Mouse (Mus musculus): ENCODE measurements around the gene Fbxo36. TPM values are rescaled to one million over a fixed set of nuclear protein-coding genes. Genes with fewer than 3 reads are reported as not detected.

Fbxo36 gene
- polyA plus RNA-seq, 1 experiment from 2014 or later: 10.2 TPM

- Histone ChIP-seq H3K4me1 (replicated peaks; ENCODE audit: control insufficient read depth, insufficient read depth) (no peaks in the 10 kb centered on the region), H3K27ac (replicated peaks) (no peak overlapping the region), H3K4me3 (ENCODE audit: low read depth, low read length) (no peak overlapping the region), H3K9ac (ENCODE audit: low read length) (no peak overlapping the region), H3K9me3 (ENCODE audit: control insufficient read depth, low read length) (no peaks in the 10 kb centered on the region), H3K36me3 (ENCODE audit: control insufficient read depth, insufficient read depth, low read length) (no peaks in the 10 kb centered on the region), H3K4me2 (replicated peaks; ENCODE audit: low read depth) (no peak overlapping the region), H3K27me3 (ENCODE audit: control insufficient read depth, insufficient read depth, low read length) (no peaks in the 10 kb centered on the region)
- ATAC-seq (ENCODE audit: low FRiP score, low TSS enrichment): no peak
- no peak for DNase-seq (ENCODE audit: low spot score)
- 89% methylated on average over 2 of the region's 2 CpGs for whole genome bisulfite sequencing
- no peak for TF ChIP-seq EP300 (optimal IDR thresholded peaks at IDR 0.05)
- TF ChIP-seq CTCF (IDR thresholded peaks at IDR 0.05; ENCODE audit: low read depth): no peak
Observed at GRCm38 (mm10) chr1:84904467-84904866, 64.8 kb downstream of the Fbxo36 start.

GRCm38 (mm10) chr1:84910177-84910804, 70.7 kb downstream of the Fbxo36 start:
- Histone ChIP-seq H3K4me3 (ENCODE audit: low read depth, low read length) (no peak overlapping the region), H3K4me1 (replicated peaks; ENCODE audit: control insufficient read depth, insufficient read depth) (no peaks in the 10 kb centered on the region), H3K9me3 (ENCODE audit: control insufficient read depth, low read length) (no peaks in the 10 kb centered on the region), H3K9ac (ENCODE audit: low read length) (no peak overlapping the region), H3K36me3 (ENCODE audit: control insufficient read depth, insufficient read depth, low read length) (no peaks in the 10 kb centered on the region), H3K4me2 (replicated peaks; ENCODE audit: low read depth) (no peak overlapping the region), H3K27me3 (ENCODE audit: control insufficient read depth, insufficient read depth, low read length) (no peaks in the 10 kb centered on the region), H3K27ac (replicated peaks) (no peak overlapping the region)
- DNase-seq (ENCODE audit: low spot score) (no peak), ATAC-seq (ENCODE audit: low FRiP score, low TSS enrichment) (no peak)
- 76% methylated on average over 8 of the region's 8 CpGs for WGBS
- no peak for TF ChIP-seq EP300 (optimal IDR thresholded peaks at IDR 0.05)
- TF ChIP-seq CTCF (IDR thresholded peaks at IDR 0.05; ENCODE audit: low read depth): no peak

GRCm38 (mm10) chr1:84912571-84912970, 72.9 kb downstream of the Fbxo36 start:
- TF ChIP-seq EP300 (optimal IDR thresholded peaks at IDR 0.05): no peak
- TF ChIP-seq CTCF (IDR thresholded peaks at IDR 0.05; ENCODE audit: low read depth): no peak
- no peaks in the 10 kb centered on the region for H3K27me3 ChIP-seq (ENCODE audit: control insufficient read depth, insufficient read depth, low read length)
- H3K4me2 ChIP-seq (replicated peaks; ENCODE audit: low read depth): no peak overlapping the region
- no peaks in the 10 kb centered on the region for H3K9me3 ChIP-seq (ENCODE audit: control insufficient read depth, low read length)
- H3K9ac ChIP-seq (ENCODE audit: low read length): no peak overlapping the region
- DNase-seq (ENCODE audit: low spot score): no peak
- H3K4me3 ChIP-seq (ENCODE audit: low read depth, low read length): no peak overlapping the region
- WGBS: 92% methylated on average over 11 of the region's 11 CpGs
- H3K36me3 ChIP-seq (ENCODE audit: control insufficient read depth, insufficient read depth, low read length): no peaks in the 10 kb centered on the region
- no peak for ATAC-seq (ENCODE audit: low FRiP score, low TSS enrichment)
- H3K27ac ChIP-seq (replicated peaks): no peak overlapping the region
- H3K4me1 ChIP-seq (replicated peaks; ENCODE audit: control insufficient read depth, insufficient read depth): no peaks in the 10 kb centered on the region

DNA sequence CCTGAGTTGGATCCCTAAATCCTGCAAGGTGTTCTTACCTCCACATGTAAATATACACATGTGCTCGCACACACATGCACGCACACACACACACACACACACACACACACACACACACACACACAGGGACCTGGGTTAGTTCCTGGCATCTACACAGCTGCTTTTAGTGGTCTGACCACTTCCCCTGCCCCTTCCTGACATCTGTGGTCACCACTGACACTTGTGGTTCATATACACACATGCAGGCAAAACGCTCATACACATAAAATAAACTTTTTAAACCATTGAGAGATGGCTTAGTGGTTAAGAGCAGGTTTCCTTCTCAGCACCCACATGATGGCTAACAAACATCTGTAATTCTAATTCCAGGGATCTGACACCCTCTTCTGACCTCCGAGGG, 75.4 kb downstream of the Fbxo36 start:
- H3K4me2 ChIP-seq (replicated peaks; ENCODE audit: low read depth): no peak overlapping the region
- H3K36me3 ChIP-seq (ENCODE audit: control insufficient read depth, insufficient read depth, low read length): no peaks in the 10 kb centered on the region
- DNase-seq (ENCODE audit: low spot score) (no peak), ATAC-seq (ENCODE audit: low FRiP score, low TSS enrichment) (no peak)
- no peak overlapping the region for H3K4me3 ChIP-seq (ENCODE audit: low read depth, low read length)
- H3K27ac ChIP-seq (replicated peaks): no peak overlapping the region
- H3K9me3 ChIP-seq (ENCODE audit: control insufficient read depth, low read length): no peaks in the 10 kb centered on the region
- H3K27me3 ChIP-seq (ENCODE audit: control insufficient read depth, insufficient read depth, low read length): no peaks in the 10 kb centered on the region
- no peaks in the 10 kb centered on the region for H3K4me1 ChIP-seq (replicated peaks; ENCODE audit: control insufficient read depth, insufficient read depth)
- no peak overlapping the region for H3K9ac ChIP-seq (ENCODE audit: low read length)
- TF ChIP-seq CTCF (IDR thresholded peaks at IDR 0.05; ENCODE audit: low read depth) (no peak), EP300 (optimal IDR thresholded peaks at IDR 0.05) (no peak)
- WGBS: 83% methylated on average over 4 of the region's 4 CpGs

DNA sequence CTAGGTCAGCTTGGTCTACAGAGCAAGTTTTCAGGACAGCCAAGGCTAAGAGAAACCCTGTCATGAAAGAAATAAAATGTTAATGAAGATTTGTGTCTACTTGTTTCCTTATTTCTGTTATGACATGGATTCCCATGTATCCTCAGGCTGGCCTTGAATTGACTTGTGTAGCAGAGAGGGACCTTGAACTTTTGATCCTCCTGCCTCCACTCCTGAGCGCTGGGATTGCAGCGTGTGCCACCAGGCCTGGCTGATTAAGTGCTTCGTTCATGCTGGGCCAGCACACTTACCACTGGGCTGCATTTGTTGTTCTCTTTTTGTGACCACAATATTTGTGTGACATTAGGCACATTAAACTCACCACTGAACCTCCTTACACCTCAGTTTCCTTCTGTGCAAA, 79.2 kb downstream of the Fbxo36 start:
- Histone ChIP-seq H3K4me2 (replicated peaks; ENCODE audit: low read depth) (no peak overlapping the region), H3K36me3 (ENCODE audit: control insufficient read depth, insufficient read depth, low read length) (no peaks in the 10 kb centered on the region), H3K9me3 (ENCODE audit: control insufficient read depth, low read length) (no peaks in the 10 kb centered on the region), H3K27me3 (ENCODE audit: control insufficient read depth, insufficient read depth, low read length) (no peaks in the 10 kb centered on the region), H3K9ac (ENCODE audit: low read length) (no peak overlapping the region), H3K27ac (replicated peaks) (no peak overlapping the region), H3K4me3 (ENCODE audit: low read depth, low read length) (no peak overlapping the region), H3K4me1 (replicated peaks; ENCODE audit: control insufficient read depth, insufficient read depth) (no peaks in the 10 kb centered on the region)
- TF ChIP-seq CTCF (IDR thresholded peaks at IDR 0.05; ENCODE audit: low read depth) (no peak), EP300 (optimal IDR thresholded peaks at IDR 0.05) (no peak)
- WGBS: 83% methylated on average over 3 of the region's 3 CpGs
- DNase-seq (ENCODE audit: low spot score) (no peak), ATAC-seq (ENCODE audit: low FRiP score, low TSS enrichment) (no peak)

DNA sequence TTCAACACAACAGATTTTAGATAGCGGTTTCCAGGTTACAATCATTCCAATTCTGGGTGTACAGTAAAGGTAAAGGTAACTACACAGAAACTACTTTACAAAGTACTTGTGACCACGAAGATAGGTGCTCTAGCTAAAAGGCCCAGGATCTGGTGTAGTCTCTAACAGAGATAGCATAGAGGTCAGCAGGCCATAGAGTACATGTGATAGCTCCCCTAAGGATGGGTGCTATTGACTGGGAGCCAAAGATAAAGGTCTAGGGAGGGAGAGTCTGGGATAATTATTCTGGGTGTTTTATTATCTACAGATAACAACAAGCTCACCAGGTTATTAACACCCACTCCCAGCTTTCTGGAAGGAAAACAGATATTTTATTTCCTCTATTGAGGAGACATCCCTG, 83.8 kb downstream of the Fbxo36 start:
- Histone ChIP-seq H3K4me2 (replicated peaks; ENCODE audit: low read depth) (no peak overlapping the region), H3K36me3 (ENCODE audit: control insufficient read depth, insufficient read depth, low read length) (no peaks in the 10 kb centered on the region), H3K27me3 (ENCODE audit: control insufficient read depth, insufficient read depth, low read length) (no peaks in the 10 kb centered on the region), H3K27ac (replicated peaks) (no peak overlapping the region), H3K4me1 (replicated peaks; ENCODE audit: control insufficient read depth, insufficient read depth) (no peaks in the 10 kb centered on the region), H3K4me3 (ENCODE audit: low read depth, low read length) (no peak overlapping the region), H3K9ac (ENCODE audit: low read length) (no peak overlapping the region), H3K9me3 (ENCODE audit: control insufficient read depth, low read length) (no peaks in the 10 kb centered on the region)
- DNase-seq (ENCODE audit: low spot score) (no peak), ATAC-seq (ENCODE audit: low FRiP score, low TSS enrichment) (no peak)
- TF ChIP-seq EP300 (optimal IDR thresholded peaks at IDR 0.05) (no peak), CTCF (IDR thresholded peaks at IDR 0.05; ENCODE audit: low read depth) (no peak)
- WGBS: 78% methylated on average over 2 of the region's 2 CpGs
